Mouse (Mus musculus) midbrain, embryonic 13.5 days (tissue): ENCODE measurements around the gene Lmtk2. TPM values are rescaled to one million over a fixed set of nuclear protein-coding genes. Genes with fewer than 3 reads are reported as not detected.

Source experiments
- ATAC-seq: fragments of 200-750 bp; cut with Nextera tagmentation; 2 replicates; pipeline ENCODE4 v1.8.0; 2017; ENCODE audit warnings: mild to moderate bottlenecking, moderate TSS enrichment, moderate library complexity
- H3K27ac ChIP-seq: fragments of 300-500 bp; sonication (generic); 2 replicates; pipeline ENCODE4 v1.5.1; 2015; ENCODE audit warnings: inconsistent platforms, mild to moderate bottlenecking, moderate library complexity
- H3K27me3 ChIP-seq: fragments of 300-500 bp; sonication (generic); 2 replicates; pipeline ENCODE4 v1.6.1; 2015; ENCODE audit warnings: mild to moderate bottlenecking, inconsistent platforms
- H3K36me3 ChIP-seq: fragments of 300-500 bp; sonication (generic); 2 replicates; pipeline ENCODE4 v1.6.1; 2015; ENCODE audit warnings: mild to moderate bottlenecking, inconsistent platforms
- H3K4me1 ChIP-seq: fragments of 300-500 bp; sonication (generic); replicated peaks from 2 replicates; pipeline ENCODE4 v1.6.1; 2015; ENCODE audit warnings: inconsistent platforms
- H3K4me2 ChIP-seq: fragments of 300-500 bp; sonication (generic); replicated peaks from 2 replicates; pipeline ENCODE4 v1.6.1; 2015; ENCODE audit warnings: moderate library complexity, mild to moderate bottlenecking, inconsistent platforms
- H3K4me3 ChIP-seq: fragments of 300-500 bp; sonication (generic); replicated peaks from 2 replicates; pipeline ENCODE4 v1.5.1; 2015; ENCODE audit warnings: mild to moderate bottlenecking, inconsistent platforms
- H3K9ac ChIP-seq: fragments of 300-500 bp; sonication (generic); replicated peaks from 2 replicates; pipeline ENCODE4 v1.6.1; 2015; ENCODE audit warnings: mild to moderate bottlenecking, inconsistent platforms
- H3K9me3 ChIP-seq: fragments of 300-500 bp; sonication (generic); 2 replicates; pipeline ENCODE4 v1.6.1; 2016; ENCODE audit warnings: mild to moderate bottlenecking, inconsistent platforms
- WGBS: fragments of 180-500 bp; shearing (Covaris S2); methylation state at CpG from one replicate; pipeline ENCODE4 v1.1.7; 2015; 5-methylcytosine and 5-hydroxymethylcytosine counted together
- polyA plus RNA-seq: library from polyadenylated mRNA; unstranded; fragments of >200 nt; fragmentation: Nextera tagmentation; extraction: Ambion mirVana; gene quantifications from 2 replicates; pipeline ENCODE4 v1.2.1, GENCODE M21; 2015

Lmtk2 gene
- polyA plus RNA-seq, result 7.1 and 7.7 TPM in 2 replicates

GRCm38 (mm10) chr5:144100149-144100935 is at the start of gene Lmtk2:
Lmtk2 (plus strand) TSS chr5:144100436.
- peak within 1 kb of the TSS; percentile 99 for H3K4me3 ChIP-seq
- no peaks in the 10 kb centered on the region for H3K27me3 ChIP-seq
- H3K36me3 ChIP-seq, result no peaks in the 10 kb centered on the region
- H3K4me1 ChIP-seq, result peaks cover 24% of the 10 kb centered on the region
- H3K9ac ChIP-seq, result peak within 1 kb of the TSS; percentile 95
- ATAC-seq, result peak; percentile 100
- H3K27ac ChIP-seq, result peak within 1 kb of the TSS; percentile 95
- H3K4me2 ChIP-seq, result peak within 1 kb of the TSS; percentile 67
- H3K9me3 ChIP-seq, result no peaks in the 10 kb centered on the region
- WGBS, result under 1% methylated on average over 61 of the region's 90 CpGs

GRCm38 (mm10) chr5:144051268-144051667 is 49.0 kb upstream of the Lmtk2 start:
- H3K4me1 ChIP-seq, result no peaks in the 10 kb centered on the region
- no peak overlapping the region for H3K27ac ChIP-seq
- H3K27me3 ChIP-seq, result no peaks in the 10 kb centered on the region
- no peaks in the 10 kb centered on the region for H3K36me3 ChIP-seq
- no peak overlapping the region for H3K4me2 ChIP-seq
- H3K9ac ChIP-seq, result no peak overlapping the region
- no peak for ATAC-seq
- no peaks in the 10 kb centered on the region for H3K9me3 ChIP-seq
- no peak overlapping the region for H3K4me3 ChIP-seq

GRCm38 (mm10) chr5:144053450-144053849 is 46.8 kb upstream of the Lmtk2 start:
- H3K4me3 ChIP-seq, result no peak overlapping the region
- H3K9me3 ChIP-seq, result no peaks in the 10 kb centered on the region
- no peaks in the 10 kb centered on the region for H3K4me1 ChIP-seq
- no peak overlapping the region for H3K27ac ChIP-seq
- H3K27me3 ChIP-seq, result no peaks in the 10 kb centered on the region
- no peaks in the 10 kb centered on the region for H3K36me3 ChIP-seq
- 45% methylated on average over 3 of the region's 3 CpGs for WGBS
- ATAC-seq, result no peak
- H3K9ac ChIP-seq, result no peak overlapping the region
- no peak overlapping the region for H3K4me2 ChIP-seq

- Histone ChIP-seq H3K4me1 (no peaks in the 10 kb centered on the region), H3K27ac (no peak overlapping the region), H3K9ac (no peak overlapping the region), H3K36me3 (no peaks in the 10 kb centered on the region), H3K4me2 (no peak overlapping the region), H3K9me3 (no peaks in the 10 kb centered on the region), H3K4me3 (no peak overlapping the region), H3K27me3 (no peaks in the 10 kb centered on the region)
- WGBS, result 95% methylated on average over 6 of the region's 6 CpGs
- ATAC-seq, result no peak
These were observed 45.9 kb upstream of the Lmtk2 start for GRCm38 (mm10) chr5:144054340-144054739.

GRCm38 (mm10) chr5:144064093-144064492 is 36.1 kb upstream of the Lmtk2 start:
- no peak for ATAC-seq
- 62% methylated on average over 5 of the region's 5 CpGs for WGBS
- Histone ChIP-seq H3K9me3 (no peaks in the 10 kb centered on the region), H3K27me3 (no peaks in the 10 kb centered on the region), H3K4me3 (no peak overlapping the region), H3K36me3 (no peaks in the 10 kb centered on the region), H3K4me2 (no peak overlapping the region), H3K27ac (no peak overlapping the region), H3K4me1 (no peaks in the 10 kb centered on the region), H3K9ac (no peak overlapping the region)

GRCm38 (mm10) chr5:144066036-144066435 is 34.2 kb upstream of the Lmtk2 start:
- no peak for ATAC-seq
- Histone ChIP-seq H3K27ac (no peak overlapping the region), H3K9ac (no peak overlapping the region), H3K4me3 (no peak overlapping the region), H3K4me2 (no peak overlapping the region), H3K27me3 (no peaks in the 10 kb centered on the region), H3K4me1 (no peaks in the 10 kb centered on the region), H3K9me3 (no peaks in the 10 kb centered on the region), H3K36me3 (no peaks in the 10 kb centered on the region)
- 83% methylated on average over 2 of the region's 2 CpGs for WGBS

GRCm38 (mm10) chr5:144070064-144070463 is 30.2 kb upstream of the Lmtk2 start:
- H3K4me3 ChIP-seq, result no peak overlapping the region
- H3K36me3 ChIP-seq, result no peaks in the 10 kb centered on the region
- no peak overlapping the region for H3K4me2 ChIP-seq
- no peak for ATAC-seq
- no peak overlapping the region for H3K27ac ChIP-seq
- no peaks in the 10 kb centered on the region for H3K27me3 ChIP-seq
- no peaks in the 10 kb centered on the region for H3K4me1 ChIP-seq
- no peak overlapping the region for H3K9ac ChIP-seq
- H3K9me3 ChIP-seq, result no peaks in the 10 kb centered on the region
- 93% methylated on average over 1 of the region's 1 CpGs for WGBS

GRCm38 (mm10) chr5:144071249-144071648 is 29.0 kb upstream of the Lmtk2 start:
- Histone ChIP-seq H3K9ac (no peak overlapping the region), H3K27me3 (no peaks in the 10 kb centered on the region), H3K36me3 (no peaks in the 10 kb centered on the region), H3K4me3 (no peak overlapping the region), H3K9me3 (no peaks in the 10 kb centered on the region), H3K4me2 (no peak overlapping the region), H3K4me1 (no peaks in the 10 kb centered on the region), H3K27ac (no peak overlapping the region)
- no peak for ATAC-seq
- 61% methylated on average over 1 of the region's 1 CpGs for WGBS

GRCm38 (mm10) chr5:144077541-144077940 is 22.7 kb upstream of the Lmtk2 start:
- no peaks in the 10 kb centered on the region for H3K4me1 ChIP-seq
- no peak overlapping the region for H3K4me3 ChIP-seq
- 69% methylated on average over 1 of the region's 1 CpGs for WGBS
- no peaks in the 10 kb centered on the region for H3K9me3 ChIP-seq
- H3K27ac ChIP-seq, result no peak overlapping the region
- no peaks in the 10 kb centered on the region for H3K27me3 ChIP-seq
- H3K4me2 ChIP-seq, result no peak overlapping the region
- H3K36me3 ChIP-seq, result no peaks in the 10 kb centered on the region
- H3K9ac ChIP-seq, result no peak overlapping the region
- no peak for ATAC-seq

- Histone ChIP-seq H3K27ac (no peak overlapping the region), H3K36me3 (no peaks in the 10 kb centered on the region), H3K4me2 (no peak overlapping the region), H3K9ac (no peak overlapping the region), H3K4me1 (no peaks in the 10 kb centered on the region), H3K9me3 (no peaks in the 10 kb centered on the region), H3K4me3 (no peak overlapping the region), H3K27me3 (no peaks in the 10 kb centered on the region)
- ATAC-seq, result no peak
- WGBS, result 74% methylated on average over 2 of the region's 2 CpGs
These were observed 19.4 kb upstream of the Lmtk2 start for GRCm38 (mm10) chr5:144080886-144081285.

GRCm38 (mm10) chr5:144082006-144082405 is 18.2 kb upstream of the Lmtk2 start:
- ATAC-seq, result no peak
- Histone ChIP-seq H3K27ac (no peak overlapping the region), H3K9me3 (no peaks in the 10 kb centered on the region), H3K4me1 (no peaks in the 10 kb centered on the region), H3K36me3 (no peaks in the 10 kb centered on the region), H3K4me3 (no peak overlapping the region), H3K27me3 (no peaks in the 10 kb centered on the region), H3K9ac (no peak overlapping the region), H3K4me2 (no peak overlapping the region)
- WGBS, result 94% methylated on average over 5 of the region's 5 CpGs

GRCm38 (mm10) chr5:144083521-144083920 is 16.7 kb upstream of the Lmtk2 start:
- no peaks in the 10 kb centered on the region for H3K36me3 ChIP-seq
- H3K9ac ChIP-seq, result no peak overlapping the region
- no peak overlapping the region for H3K4me3 ChIP-seq
- no peak for ATAC-seq
- no peaks in the 10 kb centered on the region for H3K27me3 ChIP-seq
- no peaks in the 10 kb centered on the region for H3K4me1 ChIP-seq
- H3K9me3 ChIP-seq, result no peaks in the 10 kb centered on the region
- WGBS, result 94% methylated on average over 2 of the region's 2 CpGs
- H3K4me2 ChIP-seq, result no peak overlapping the region
- H3K27ac ChIP-seq, result no peak overlapping the region

- Histone ChIP-seq H3K27me3 (no peaks in the 10 kb centered on the region), H3K4me2 (no peak overlapping the region), H3K36me3 (no peaks in the 10 kb centered on the region), H3K4me3 (no peak overlapping the region), H3K9ac (no peak overlapping the region), H3K27ac (no peak overlapping the region), H3K9me3 (no peaks in the 10 kb centered on the region), H3K4me1 (no peaks in the 10 kb centered on the region)
- WGBS, result 68% methylated on average over 4 of the region's 4 CpGs
- ATAC-seq, result no peak
These were observed 16.0 kb upstream of the Lmtk2 start for GRCm38 (mm10) chr5:144084271-144084670.
